Mouse (Mus musculus): Measurements from ENCODE around the gene Zdhhc25. TPM values are rescaled to one million over a fixed set of nuclear protein-coding genes. Genes with fewer than 3 reads are reported as not detected.

Zdhhc25 gene
- polyA plus RNA-seq, 1 experiment from 2014 or later: not detected

- Histone ChIP-seq H3K9ac (no peak overlapping the region), H3K4me1 (0 out of 2 replicates have a peak, but pooled peaks cover 2% of the 10 kb centered on the region), H3K27me3 (peaks cover 15% of the 10 kb centered on the region; the same call in 1 of the 2 replicates), H3K4me2 (no peak overlapping the region), H3K9me3 (no peaks in the 10 kb centered on the region), H3K4me3 (replicated peaks) (no peak overlapping the region), H3K27ac (no peak overlapping the region), H3K36me3 (replicated peaks) (no peaks in the 10 kb centered on the region)
- ATAC-seq (ENCODE audit: low FRiP score): peak; percentile 33; the same call in 1 of the 2 replicates
- WGBS: 21% methylated on average over 13 of the region's 13 CpGs
Measured at GRCm38 (mm10) chr15:88651019-88651418, 50.9 kb downstream of the Zdhhc25 start.

Other genes starting within 250 kb of the Zdhhc25 start
- 30.0 and 31.8 TPM in 2 replicates for gene Brd1, start 133.9 kb downstream of the Zdhhc25 start, polyA plus RNA-seq (2016; fragmentation: Nextera tagmentation; extraction: Ambion mirVana)
- gene Zbed4, start 151.4 kb downstream of the Zdhhc25 start, polyA plus RNA-seq (2016; fragmentation: Nextera tagmentation; extraction: Ambion mirVana): 43.6 and 47.1 TPM in 2 replicates
- 8.3 and 8.9 TPM in 2 replicates for gene Alg12, start 219.0 kb downstream of the Zdhhc25 start, polyA plus RNA-seq (2016; fragmentation: Nextera tagmentation; extraction: Ambion mirVana)
- gene Creld2, start 219.3 kb downstream of the Zdhhc25 start, polyA plus RNA-seq (2016; fragmentation: Nextera tagmentation; extraction: Ambion mirVana): 63.1 and 64.3 TPM in 2 replicates

Data from forebrain, embryonic 12.5 days (tissue).